Mouse (Mus musculus) hindbrain, embryonic 10.5 days (tissue): ENCODE measurements around the gene Id2. TPM values are rescaled to one million over a fixed set of nuclear protein-coding genes. Genes with fewer than 3 reads are reported as not detected.

ENCODE experiments used
- DNase-seq: peaks from one replicate; pipeline ENCODE4 v3.0.0-alpha.2; 2017; ENCODE audit warnings: low spot score
- H3K27ac ChIP-seq: fragments of 300-500 bp; sonication (generic); 2 replicates; pipeline ENCODE4 v1.5.1; 2016; ENCODE audit warnings: mild to moderate bottlenecking, moderate library complexity
- H3K27me3 ChIP-seq: fragments of 300-500 bp; sonication (generic); 2 replicates; pipeline ENCODE4 v1.6.1; 2016; ENCODE audit warnings: mild to moderate bottlenecking; ENCODE audit not compliant: poor library complexity, insufficient read depth, severe bottlenecking
- H3K36me3 ChIP-seq: fragments of 300-500 bp; sonication (generic); 2 replicates; pipeline ENCODE4 v1.6.1; 2016; ENCODE audit warnings: mild to moderate bottlenecking, moderate library complexity
- H3K4me1 ChIP-seq: fragments of 300-500 bp; sonication (generic); replicated peaks from 2 replicates; pipeline ENCODE4 v1.6.1; 2016; ENCODE audit warnings: mild to moderate bottlenecking
- H3K4me3 ChIP-seq: fragments of 300-500 bp; sonication (generic); 2 replicates; pipeline ENCODE4 v1.5.1; 2016; ENCODE audit warnings: mild to moderate bottlenecking, moderate library complexity
- H3K9me3 ChIP-seq: fragments of 300-500 bp; sonication (generic); 2 replicates; pipeline ENCODE4 v1.6.1; 2016; ENCODE audit warnings: mild to moderate bottlenecking, moderate library complexity
- WGBS: fragments of 180-500 bp; shearing (Covaris S2); methylation state at CpG from one replicate; pipeline ENCODE4 v1.1.7; 2016; 5-methylcytosine and 5-hydroxymethylcytosine counted together
- polyA plus RNA-seq: library from polyadenylated mRNA; unstranded; fragments of >200 nt; fragmentation: Nextera tagmentation; extraction: Ambion mirVana; gene quantifications from 2 replicates; pipeline ENCODE4 v1.2.1, GENCODE M21; 2016

Gene Id2
- polyA plus RNA-seq, 1 experiment from 2014 or later, result 360 TPM

GRCm38 (mm10) chr12:25094621-25095521 lies 2.1 kb downstream of the Id2 start:
- peaks cover 56% of the 10 kb centered on the region for H3K4me1 ChIP-seq
- peaks cover 5% of the 10 kb centered on the region; the same call in 1 of the 2 replicates for H3K36me3 ChIP-seq
- peaks cover 10% of the 10 kb centered on the region for H3K27me3 ChIP-seq
- H3K27ac ChIP-seq, result peak overlapping the region; percentile 98
- under 1% methylated on average over 22 of the region's 22 CpGs for WGBS
- peak overlapping the region; percentile 85 for H3K4me3 ChIP-seq
- peak; percentile 53 for DNase-seq
- H3K9me3 ChIP-seq, result no peaks in the 10 kb centered on the region

GRCm38 (mm10) chr12:25093241-25093774 lies 3.6 kb downstream of the Id2 start:
- DNase-seq, result peak; percentile 30
- Histone ChIP-seq H3K4me3 (peak overlapping the region; percentile 85), H3K36me3 (peaks cover 5% of the 10 kb centered on the region; the same call in 1 of the 2 replicates), H3K27ac (peak overlapping the region; percentile 79), H3K4me1 (peaks cover 42% of the 10 kb centered on the region), H3K27me3 (peaks cover 10% of the 10 kb centered on the region), H3K9me3 (no peaks in the 10 kb centered on the region)
- 10% methylated on average over 11 of the region's 11 CpGs for WGBS

- H3K36me3 ChIP-seq, result peaks cover 5% of the 10 kb centered on the region; the same call in 1 of the 2 replicates
- H3K4me3 ChIP-seq, result peak overlapping the region; percentile 85
- WGBS, result under 1% methylated on average over 17 of the region's 17 CpGs
- H3K9me3 ChIP-seq, result no peaks in the 10 kb centered on the region
- H3K4me1 ChIP-seq, result peaks cover 37% of the 10 kb centered on the region
- peaks cover 10% of the 10 kb centered on the region for H3K27me3 ChIP-seq
- no peak for DNase-seq
- peak overlapping the region; percentile 79 for H3K27ac ChIP-seq
Observed at GRCm38 (mm10) chr12:25092751-25093211, 4.2 kb downstream of the Id2 start.

GRCm38 (mm10) chr12:25092027-25092704 lies 4.8 kb downstream of the Id2 start:
- H3K36me3 ChIP-seq, result peaks cover 5% of the 10 kb centered on the region; the same call in 1 of the 2 replicates
- WGBS, result 7% methylated on average over 25 of the region's 25 CpGs
- H3K9me3 ChIP-seq, result no peaks in the 10 kb centered on the region
- peak; percentile 92 for DNase-seq
- peak overlapping the region; percentile 79 for H3K27ac ChIP-seq
- H3K27me3 ChIP-seq, result peaks cover 10% of the 10 kb centered on the region
- peak overlapping the region; percentile 85 for H3K4me3 ChIP-seq
- peaks cover 30% of the 10 kb centered on the region for H3K4me1 ChIP-seq

- Histone ChIP-seq H3K36me3 (peaks cover 5% of the 10 kb centered on the region; the same call in 1 of the 2 replicates), H3K4me3 (no peak overlapping the region), H3K27ac (no peak overlapping the region), H3K27me3 (peaks cover 10% of the 10 kb centered on the region), H3K4me1 (peaks cover 19% of the 10 kb centered on the region), H3K9me3 (no peaks in the 10 kb centered on the region)
- DNase-seq, result no peak
- WGBS, result 76% methylated on average over 1 of the region's 1 CpGs
Observed at GRCm38 (mm10) chr12:25089433-25089832, 7.5 kb downstream of the Id2 start.

- H3K9me3 ChIP-seq, result no peaks in the 10 kb centered on the region
- DNase-seq, result no peak
Observed at GRCm38 (mm10) chr12:25086966-25087365, 10.0 kb downstream of the Id2 start.

GRCm38 (mm10) chr12:25083260-25084178 lies 13.4 kb downstream of the Id2 start:
- H3K4me1 ChIP-seq, result peaks cover 11% of the 10 kb centered on the region; the same call in 1 of the 2 replicates
- no peaks in the 10 kb centered on the region for H3K36me3 ChIP-seq
- WGBS, result 34% methylated on average over 26 of the region's 26 CpGs
- H3K4me3 ChIP-seq, result peak overlapping the region; percentile 22
- no peaks in the 10 kb centered on the region for H3K27me3 ChIP-seq
- peak; percentile 23 for DNase-seq
- H3K9me3 ChIP-seq, result no peaks in the 10 kb centered on the region
- 0 out of 2 replicates have a peak overlapping the region, but pooled peaks have one; percentile 40 for H3K27ac ChIP-seq

More at GRCm38 (mm10) chr12:25086966-25087365, 10.0 kb downstream of the Id2 start:
- no peaks in the 10 kb centered on the region for H3K36me3 ChIP-seq
- no peak overlapping the region for H3K27ac ChIP-seq
- WGBS, result 76% methylated on average over 4 of the region's 4 CpGs
- H3K27me3 ChIP-seq, result no peaks in the 10 kb centered on the region
- no peak overlapping the region for H3K4me3 ChIP-seq
- H3K4me1 ChIP-seq, result peaks cover 13% of the 10 kb centered on the region; the same call in 1 of the 2 replicates

- Histone ChIP-seq H3K27me3 (no peaks in the 10 kb centered on the region), H3K36me3 (no peaks in the 10 kb centered on the region), H3K4me1 (peaks cover under 1% of the 10 kb centered on the region), H3K9me3 (no peaks in the 10 kb centered on the region), H3K4me3 (no peak overlapping the region), H3K27ac (no peak overlapping the region)
- DNase-seq, result no peak
- 87% methylated on average over 3 of the region's 3 CpGs for WGBS
Observed at GRCm38 (mm10) chr12:25074344-25074743, 22.6 kb downstream of the Id2 start.

GRCm38 (mm10) chr12:25073374-25073773 lies 23.6 kb downstream of the Id2 start:
- Histone ChIP-seq H3K9me3 (no peaks in the 10 kb centered on the region), H3K27me3 (no peaks in the 10 kb centered on the region), H3K4me1 (peaks cover 10% of the 10 kb centered on the region), H3K36me3 (no peaks in the 10 kb centered on the region), H3K27ac (no peak overlapping the region), H3K4me3 (no peak overlapping the region)
- DNase-seq, result no peak
- 91% methylated on average over 4 of the region's 4 CpGs for WGBS

- DNase-seq, result no peak
- 82% methylated on average over 6 of the region's 6 CpGs for WGBS
Observed at GRCm38 (mm10) chr12:25062264-25062663, 34.7 kb downstream of the Id2 start.

GRCm38 (mm10) chr12:25060901-25061300 lies 36.0 kb downstream of the Id2 start:
- Histone ChIP-seq H3K9me3 (no peaks in the 10 kb centered on the region), H3K27ac (no peak overlapping the region), H3K4me3 (no peak overlapping the region), H3K27me3 (no peaks in the 10 kb centered on the region), H3K4me1 (no peaks in the 10 kb centered on the region), H3K36me3 (peaks cover 29% of the 10 kb centered on the region)
- DNase-seq, result no peak
- WGBS, result 91% methylated on average over 7 of the region's 7 CpGs

More at GRCm38 (mm10) chr12:25062264-25062663, 34.7 kb downstream of the Id2 start:
- no peaks in the 10 kb centered on the region for H3K9me3 ChIP-seq
- H3K4me3 ChIP-seq, result no peak overlapping the region
- peaks cover 20% of the 10 kb centered on the region for H3K36me3 ChIP-seq
- H3K4me1 ChIP-seq, result no peaks in the 10 kb centered on the region
- H3K27me3 ChIP-seq, result no peaks in the 10 kb centered on the region
- H3K27ac ChIP-seq, result no peak overlapping the region
